Mouse (Mus musculus) testis, adult 2 months (tissue): Measurements from ENCODE around the gene Atn1.

Experiments used
- CTCF ChIP-seq: fragments of 200-500 bp; IDR thresholded peaks from 2 replicates; pipeline ENCODE4 v1.5.1; 2012; ENCODE audit warnings: low read depth, mild to moderate bottlenecking, inconsistent platforms, low read length, moderate library complexity; ENCODE audit not compliant: control insufficient read depth, insufficient read depth, insufficient replicate concordance
- POLR2A ChIP-seq: fragments of 200-500 bp; IDR thresholded peaks from 2 replicates; pipeline ENCODE4 v1.6.1; 2012; ENCODE audit warnings: low read depth, mild to moderate bottlenecking, inconsistent platforms, low read length, moderate library complexity; ENCODE audit not compliant: control insufficient read depth

DNA sequence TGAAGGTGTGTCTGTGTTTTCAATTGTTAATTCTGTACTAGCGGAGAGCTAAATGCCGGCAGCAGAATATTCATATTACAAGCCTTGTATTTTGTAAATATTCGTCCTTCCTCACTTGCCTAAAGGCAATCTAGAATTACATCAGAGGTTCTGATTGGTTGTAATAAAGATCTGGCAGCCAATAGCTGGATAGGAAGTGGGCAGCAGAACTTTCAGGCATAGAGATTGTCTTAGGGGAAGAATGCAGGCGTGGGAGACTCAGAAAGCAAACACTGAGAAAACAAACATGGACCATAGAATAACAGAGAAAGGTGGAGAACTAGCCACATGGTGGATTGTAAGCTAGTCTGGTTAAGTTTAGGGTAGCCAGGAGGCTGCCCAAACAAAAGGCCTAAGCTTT, 33.8 kb upstream of the Atn1 start:
- TF ChIP-seq CTCF (no peak), POLR2A (no peak)
